Mouse (Mus musculus): ENCODE results near the gene Med12.

Med12 gene

DNA sequence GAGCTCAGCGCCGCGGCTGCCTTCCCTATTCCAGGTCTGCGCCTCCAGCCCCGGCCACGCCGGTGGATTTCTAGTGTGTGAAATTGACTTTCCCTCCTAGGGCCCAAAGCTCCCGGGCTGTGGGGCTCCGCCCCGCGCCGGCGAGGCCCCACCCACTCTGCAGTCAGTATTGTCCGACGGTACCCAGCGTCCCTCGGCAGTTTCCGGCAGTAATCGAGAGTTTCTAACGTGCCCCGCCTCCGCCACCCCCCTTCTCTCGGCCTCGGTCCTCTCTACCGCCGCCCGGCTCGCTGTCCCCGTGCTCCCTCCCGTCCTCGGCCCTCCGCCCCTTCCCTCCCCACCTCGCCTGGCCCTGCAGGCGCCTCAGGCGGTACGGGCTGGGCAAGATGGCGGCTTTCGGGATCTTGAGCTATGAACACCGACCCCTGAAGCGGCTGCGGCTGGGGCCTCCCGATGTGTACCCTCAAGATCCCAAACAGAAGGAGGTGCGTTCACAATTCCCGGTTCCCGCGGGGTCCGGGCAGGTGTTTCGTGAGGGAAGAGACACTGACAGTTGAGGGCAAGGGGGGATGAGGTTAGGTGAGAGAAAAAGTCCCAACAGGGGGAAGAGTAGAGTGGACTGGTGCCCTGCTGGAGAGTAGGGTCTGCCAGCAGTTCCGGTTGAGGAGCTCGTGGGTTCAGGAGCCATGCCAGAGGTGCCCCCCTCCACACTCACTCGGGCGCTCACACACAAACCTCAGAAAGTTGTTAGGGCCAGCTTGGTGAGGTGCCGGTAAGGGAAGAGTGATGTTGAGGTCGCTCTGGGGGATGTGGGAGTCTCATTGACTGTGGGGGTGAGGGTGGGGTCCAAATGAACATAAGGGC, at the start of gene Med12:
TSS of gene Med12 (plus strand) at position 156 of the 864 bp plus-strand sequence.
- DNase-seq (ENCODE audit: low spot score) = peak; percentile 91

DNA sequence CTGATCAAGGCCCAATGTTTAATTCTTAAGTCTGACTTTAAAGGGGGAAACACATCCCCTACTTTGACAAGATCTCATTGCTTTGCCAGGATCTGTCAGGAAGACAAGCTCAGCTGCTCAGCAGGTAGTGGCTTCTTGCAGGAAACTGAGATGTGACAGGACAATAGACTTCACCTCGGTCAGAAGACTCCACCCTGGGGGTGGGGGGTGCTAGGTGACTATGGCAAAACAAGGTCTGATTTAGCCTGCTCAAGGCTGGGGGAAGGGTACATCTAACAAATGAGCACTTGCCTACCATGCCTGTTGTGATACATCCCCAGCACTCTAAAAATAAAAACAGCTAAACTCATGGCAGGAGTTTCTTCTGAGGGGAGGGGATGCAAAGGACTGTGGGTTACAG, 28.8 kb upstream of the Med12 start:
- no peak for DNase-seq (ENCODE audit: low spot score)

DNA sequence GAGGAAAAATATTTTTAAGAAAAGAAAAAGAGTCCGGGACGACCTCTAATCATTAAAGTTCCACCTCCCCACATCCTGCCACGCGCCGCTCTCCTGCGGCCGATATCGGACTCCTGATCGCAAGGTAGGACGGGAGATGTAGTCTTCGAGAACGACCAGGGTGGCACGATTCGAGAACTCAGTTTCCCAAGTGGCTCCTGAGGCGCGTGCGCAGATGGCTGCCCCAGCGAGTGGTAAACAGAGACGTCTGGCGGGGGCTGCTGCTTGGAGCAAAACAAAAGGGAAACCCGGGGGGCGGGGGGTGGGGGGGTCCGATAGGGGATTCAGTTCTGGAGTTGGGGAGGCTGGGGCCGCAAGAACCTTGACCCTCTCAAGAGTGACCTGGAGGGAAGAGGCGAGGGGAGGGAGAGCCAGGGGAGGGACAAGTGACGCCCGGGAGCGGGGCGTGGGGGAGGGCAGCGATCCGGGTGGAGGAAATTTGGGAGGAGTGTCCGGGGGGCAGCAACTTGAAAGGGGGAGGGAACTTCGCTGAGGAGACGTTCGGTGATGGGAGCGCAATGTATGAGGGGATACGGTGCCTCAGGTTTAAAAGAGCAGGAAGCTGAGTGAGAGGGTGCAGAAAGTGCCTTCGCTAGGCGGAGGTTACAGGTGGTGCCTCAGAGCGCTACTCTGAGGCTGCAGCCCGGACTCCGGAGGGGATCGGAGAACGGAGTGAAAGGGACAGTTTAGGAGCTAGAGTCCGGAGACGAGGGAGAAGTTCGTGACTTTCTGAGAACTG, 19.7 kb upstream of the Med12 start, which contains the start of gene Foxo4:
TSS of gene Foxo4 (plus strand) at position 577 of the 778 bp plus-strand sequence.
- DNase-seq (ENCODE audit: low spot score) = peak; percentile 91

DNA sequence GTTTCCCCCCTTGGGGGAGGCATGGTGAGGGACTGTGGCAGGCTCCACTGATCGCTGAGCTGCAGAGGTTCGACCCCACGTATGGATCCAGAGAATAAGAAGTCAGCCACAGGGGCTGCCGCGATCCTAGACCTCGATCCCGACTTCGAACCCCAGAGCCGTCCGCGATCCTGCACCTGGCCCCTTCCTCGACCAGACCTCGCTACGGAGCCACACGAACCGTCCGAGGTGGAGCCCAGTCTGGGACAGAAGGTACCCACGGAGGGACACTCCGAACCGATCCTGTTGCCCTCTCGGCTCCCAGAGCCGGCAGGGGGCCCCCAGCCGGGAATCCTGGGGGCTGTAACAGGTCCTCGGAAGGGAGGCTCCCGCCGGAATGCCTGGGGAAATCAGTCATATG, 19.1 kb upstream of the Med12 start:
- DNase-seq (ENCODE audit: low spot score) = no peak

DNA sequence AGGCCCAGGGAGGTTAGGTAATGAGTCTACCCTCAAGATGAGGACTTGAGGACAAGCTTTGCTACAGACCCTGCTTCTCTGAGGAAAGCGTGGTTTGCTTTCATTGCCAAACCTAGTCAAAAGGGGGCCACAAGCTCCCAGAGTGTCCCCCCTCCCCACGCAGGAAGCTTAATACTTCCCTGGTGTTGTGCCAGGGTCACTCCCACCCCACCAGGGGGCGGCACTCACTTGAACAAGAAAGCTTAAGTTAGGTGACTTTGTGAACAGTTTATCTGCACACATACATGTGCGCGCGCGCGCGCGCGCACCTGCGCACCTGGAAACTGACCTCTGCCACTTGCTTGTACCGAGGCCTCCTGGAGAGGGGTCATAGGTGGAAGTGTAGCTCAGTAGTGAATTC, 17.2 kb upstream of the Med12 start:
- no peak for DNase-seq (ENCODE audit: low spot score)

DNA sequence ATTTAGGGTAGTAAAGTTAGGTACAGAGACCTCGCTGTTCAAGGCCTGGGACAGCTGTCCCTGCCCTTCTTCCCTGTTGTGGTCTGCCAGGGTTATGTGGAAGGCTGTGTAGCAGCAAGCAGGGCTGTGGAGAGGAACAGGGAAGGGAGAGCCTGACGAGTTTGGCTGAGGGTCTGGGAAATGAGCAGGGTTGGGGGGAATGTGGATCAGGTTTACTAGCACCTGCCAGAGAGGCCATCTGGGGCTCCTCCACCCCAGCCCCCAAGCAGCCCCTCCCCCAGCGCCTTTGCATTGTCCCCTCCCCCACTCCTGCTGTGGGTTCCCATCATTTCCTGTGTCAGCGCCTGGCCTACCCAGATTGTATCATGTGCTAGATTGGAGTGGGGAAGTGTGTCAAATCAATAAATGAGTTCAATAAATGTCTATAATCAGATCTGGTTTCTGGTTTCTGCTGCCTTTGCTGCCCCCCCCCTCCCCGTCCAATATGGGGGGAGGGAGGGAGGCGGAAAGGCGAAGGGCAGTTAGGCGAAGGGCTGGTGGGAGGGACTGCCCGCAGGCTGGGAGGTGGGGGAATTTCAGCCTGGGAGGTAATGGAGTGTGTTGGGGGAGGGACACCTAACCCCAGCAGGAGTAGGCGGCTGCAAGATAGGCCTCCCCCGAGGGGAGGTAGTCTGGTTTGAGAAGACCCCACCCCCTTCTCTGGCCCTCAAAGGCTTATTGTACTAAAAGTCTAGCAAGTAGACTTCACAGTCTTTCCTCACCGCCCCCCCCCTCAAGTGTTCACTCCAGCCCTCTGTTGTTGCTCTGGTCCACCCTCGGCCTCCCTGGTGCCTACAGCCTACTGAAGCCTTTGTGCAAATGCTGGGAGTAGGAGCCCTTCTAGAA, 13.1 kb upstream of the Med12 start:
- DNase-seq (ENCODE audit: low spot score) = peak; percentile 68

DNA sequence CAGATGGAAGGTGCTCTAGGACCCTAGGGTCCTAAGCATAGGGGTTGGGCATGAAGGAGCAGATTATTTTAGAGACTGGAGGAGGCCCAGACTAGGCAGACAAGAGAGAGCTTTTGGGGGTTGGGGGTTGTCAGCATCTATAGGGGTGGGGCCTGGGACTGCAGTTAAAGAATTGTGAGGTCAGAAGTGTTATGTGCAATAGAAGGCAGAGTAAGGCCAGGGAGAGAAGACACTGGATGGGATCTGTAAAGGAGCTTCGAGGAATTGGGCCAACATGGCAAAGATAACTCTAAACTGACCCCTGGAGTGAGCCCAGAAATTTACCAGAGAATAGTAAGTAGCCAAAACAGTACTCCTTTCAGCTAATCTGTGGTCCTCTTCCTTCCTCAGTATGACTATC, 9.9 kb upstream of the Med12 start, which contains the start of gene Gm614:
TSS of gene Gm614 (minus strand) at position 101 of the 400 bp plus-strand sequence.
- DNase-seq (ENCODE audit: low spot score) = no peak

DNA sequence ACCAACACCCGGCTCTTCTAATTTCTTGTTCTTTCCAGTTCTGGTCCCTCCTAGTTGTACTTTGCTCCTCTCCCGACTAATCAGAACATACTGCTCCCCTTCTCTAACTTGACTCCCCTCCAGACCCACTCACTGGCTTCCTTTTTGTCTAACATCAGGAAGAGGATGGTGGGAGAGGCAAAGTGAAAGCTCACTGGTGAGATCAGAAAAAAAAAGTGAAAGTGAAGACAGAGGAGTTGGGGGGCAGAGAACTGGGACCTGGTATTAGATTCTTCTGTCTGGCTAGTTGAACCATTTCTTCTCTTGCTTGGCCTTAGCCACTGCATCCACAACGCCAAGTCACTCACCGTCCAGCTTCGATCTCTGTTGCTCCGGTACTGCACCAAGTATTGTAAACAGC, 7.2 kb upstream of the Med12 start:
- no peak for DNase-seq (ENCODE audit: low spot score)

DNA sequence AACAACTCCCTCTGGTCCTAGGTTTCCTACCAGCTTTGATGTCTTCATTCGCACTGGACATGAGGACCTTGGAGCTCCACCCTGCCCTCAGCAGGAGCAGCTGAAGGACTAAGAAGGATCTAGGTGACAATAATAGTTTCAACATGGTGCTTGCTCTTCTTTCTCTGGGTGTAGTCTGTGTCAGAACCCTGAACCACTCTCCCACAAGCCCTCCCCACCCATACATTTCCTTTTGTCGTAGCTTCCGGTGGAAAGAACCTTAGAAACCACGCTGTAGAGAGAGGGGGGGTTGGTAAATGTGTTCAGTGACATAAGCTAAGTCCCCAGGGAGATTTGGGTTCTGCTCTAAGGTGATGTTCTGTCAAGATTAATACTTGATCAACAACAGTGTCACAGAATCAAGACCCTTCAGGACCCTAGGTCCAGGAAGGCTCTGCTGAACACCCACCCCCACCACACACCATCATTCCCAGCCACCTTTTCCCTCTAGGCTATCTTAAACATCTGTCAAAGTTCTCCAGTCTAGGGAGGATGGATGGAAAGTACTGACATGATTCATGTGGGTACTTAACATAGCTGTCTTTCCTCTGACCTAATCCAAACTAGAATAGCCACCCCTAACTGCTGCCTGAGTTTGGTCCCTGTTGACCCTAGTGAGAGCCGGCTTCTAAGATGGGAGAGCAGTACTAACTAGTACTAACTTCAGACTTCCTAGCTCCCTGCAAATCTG, 5.6 kb upstream of the Med12 start, which contains the start of gene Il2rg:
TSS of gene Il2rg (minus strand) at position 231 of the 730 bp plus-strand sequence.
- DNase-seq (ENCODE audit: low spot score) = no peak

DNA sequence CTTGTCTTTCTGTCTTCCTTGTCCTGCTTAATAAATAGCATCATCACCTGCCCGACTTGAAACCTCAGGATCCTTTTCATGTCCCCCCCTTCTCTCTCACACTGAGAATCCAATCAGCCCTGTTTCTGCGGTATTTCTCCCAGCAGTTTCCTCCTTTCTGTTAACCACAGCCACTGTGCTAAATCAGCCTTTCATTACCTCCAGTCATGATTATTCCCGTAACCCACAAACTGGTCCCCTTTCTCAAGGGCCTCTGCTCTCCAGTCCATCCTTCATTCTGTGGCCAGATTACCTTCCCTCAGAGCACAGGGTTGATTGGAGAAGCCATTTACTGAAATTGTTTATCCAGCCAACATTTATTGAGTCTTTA, 5.1 kb upstream of the Med12 start, which contains the start of gene Gm20489:
TSS of gene Gm20489 (minus strand) at position 269 of the 370 bp plus-strand sequence.
- DNase-seq (ENCODE audit: low spot score) = no peak

DNA sequence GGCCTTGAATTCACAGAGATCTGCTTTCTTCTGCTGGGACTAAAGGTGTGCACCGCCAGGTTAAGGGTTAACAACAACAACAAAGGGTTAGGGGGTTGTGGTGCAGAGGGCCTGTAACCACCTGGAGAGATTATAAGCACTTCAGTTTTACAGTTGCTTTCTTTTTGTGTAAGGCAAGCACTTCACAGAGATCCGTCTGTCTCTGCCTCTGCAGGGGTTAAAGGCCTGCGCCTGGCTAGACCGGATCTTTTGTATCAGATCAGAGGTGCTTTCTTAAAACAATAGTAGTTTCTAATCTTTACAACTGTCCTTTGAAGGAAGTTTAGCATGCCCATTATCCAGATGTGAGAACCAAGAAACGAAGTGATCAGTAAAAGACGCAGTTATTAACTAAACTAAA, 420 bp upstream of the Med12 start:
- no peak for DNase-seq (ENCODE audit: low spot score)

DNA sequence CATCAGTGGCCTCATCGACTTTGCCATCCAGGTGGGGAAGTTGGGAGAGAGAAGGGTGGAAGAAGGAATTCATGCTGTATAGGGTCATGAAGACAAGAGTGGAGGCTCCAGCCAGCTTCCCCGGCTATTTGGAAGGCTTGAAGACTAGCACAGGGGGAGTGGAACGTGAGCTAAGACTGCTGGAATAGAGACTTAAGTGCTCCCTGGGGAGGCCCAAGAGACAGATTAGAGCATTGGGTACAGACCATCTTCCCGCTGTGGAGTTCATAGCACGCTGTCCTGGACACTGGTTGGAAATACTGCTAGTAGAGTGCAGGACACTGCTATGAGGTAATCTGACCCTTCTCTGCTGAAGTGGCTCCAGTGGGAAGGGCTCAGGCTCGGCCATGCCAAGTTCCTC, 9.0 kb downstream of the Med12 start:
- DNase-seq (ENCODE audit: low spot score) = no peak

DNA sequence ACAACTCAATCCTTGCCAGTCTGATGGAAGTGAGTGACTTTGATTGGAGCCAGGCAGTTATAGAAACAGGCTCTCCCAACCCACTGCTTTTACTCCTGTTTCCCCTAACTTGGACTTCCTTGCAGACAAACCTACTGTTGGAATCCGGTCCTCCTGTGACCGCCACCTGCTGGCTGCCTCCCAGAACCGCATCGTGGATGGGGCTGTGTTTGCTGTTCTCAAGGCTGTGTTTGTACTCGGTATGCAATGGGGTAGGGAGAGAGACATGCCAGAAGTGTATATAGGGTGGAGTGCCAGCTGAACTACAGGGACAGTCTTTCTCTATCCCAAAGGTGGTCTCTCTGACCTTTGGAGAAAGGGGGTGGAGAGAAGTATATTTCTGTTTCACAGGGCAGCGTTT, 11.7 kb downstream of the Med12 start:
- peak; percentile 43 for DNase-seq (ENCODE audit: low spot score)

DNA sequence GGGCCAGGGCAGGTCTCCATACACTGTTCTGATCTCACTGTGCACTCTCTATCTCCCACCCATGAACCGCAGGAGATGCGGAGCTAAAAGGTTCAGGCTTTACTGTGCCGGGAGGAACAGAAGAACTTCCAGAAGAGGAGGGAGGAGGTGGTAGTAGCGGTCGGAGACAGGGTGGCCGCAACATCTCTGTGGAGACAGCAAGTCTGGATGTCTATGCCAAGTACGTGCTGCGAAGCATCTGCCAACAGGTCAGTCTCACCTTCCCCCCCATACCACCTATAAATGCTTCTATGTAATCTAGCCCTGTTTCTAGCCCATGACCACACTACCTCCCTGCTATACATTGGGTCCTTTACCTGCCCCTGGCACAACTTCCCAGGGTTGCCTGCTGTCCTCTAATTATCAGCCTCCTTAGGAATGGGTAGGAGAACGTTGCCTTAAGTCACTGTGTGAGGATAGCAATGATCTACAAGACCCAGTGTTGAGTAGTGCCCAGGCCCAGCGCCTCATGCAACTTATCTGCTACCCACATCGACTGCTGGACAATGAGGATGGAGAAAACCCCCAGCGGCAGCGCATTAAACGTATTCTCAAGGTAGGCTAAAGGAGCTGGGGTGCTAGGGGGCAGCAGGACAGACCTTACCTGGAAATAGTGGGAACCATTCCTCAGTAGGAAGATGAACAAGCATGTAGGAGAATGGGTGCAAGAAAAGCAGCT, 12.3 kb downstream of the Med12 start:
- no peak for DNase-seq (ENCODE audit: low spot score)

DNA sequence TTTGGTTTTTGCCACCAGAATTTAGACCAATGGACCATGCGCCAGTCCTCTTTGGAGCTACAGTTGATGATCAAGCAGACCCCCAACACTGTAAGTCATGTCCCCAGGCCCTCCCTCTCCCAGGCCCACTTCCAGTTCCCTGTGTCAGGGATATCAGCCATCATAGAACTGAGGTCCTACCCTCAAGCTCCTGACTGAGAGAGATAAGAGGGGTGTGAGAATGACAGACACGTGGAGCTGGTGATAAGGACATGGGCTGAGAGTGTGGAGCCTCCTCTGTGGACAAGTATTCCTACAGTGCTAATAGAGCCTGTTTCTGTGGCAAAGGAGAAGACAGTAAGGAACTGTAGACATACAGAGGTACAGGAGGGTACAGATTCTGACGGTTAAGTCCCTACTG, 13.7 kb downstream of the Med12 start:
- DNase-seq (ENCODE audit: low spot score) = no peak

DNA sequence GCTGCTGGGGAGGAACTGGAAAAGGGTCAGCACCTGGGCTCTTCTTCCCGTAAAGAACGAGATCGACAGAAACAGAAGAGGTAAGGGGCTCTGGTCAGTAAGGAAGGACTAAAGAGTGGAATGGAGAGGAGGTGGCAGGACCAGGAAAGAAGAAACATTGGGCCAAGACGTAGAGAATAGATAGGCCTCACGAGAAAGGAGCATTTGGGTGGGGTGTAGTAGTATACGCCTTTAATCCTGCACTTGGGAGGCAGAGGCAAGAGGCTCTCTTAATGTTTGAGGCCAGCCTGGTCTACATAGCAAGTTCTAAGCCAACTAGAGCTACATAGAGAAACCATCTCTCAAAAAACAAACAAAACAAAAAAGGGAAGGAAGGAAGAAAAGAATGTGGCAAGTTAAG, 14.6 kb downstream of the Med12 start:
- DNase-seq (ENCODE audit: low spot score) = no peak

DNA sequence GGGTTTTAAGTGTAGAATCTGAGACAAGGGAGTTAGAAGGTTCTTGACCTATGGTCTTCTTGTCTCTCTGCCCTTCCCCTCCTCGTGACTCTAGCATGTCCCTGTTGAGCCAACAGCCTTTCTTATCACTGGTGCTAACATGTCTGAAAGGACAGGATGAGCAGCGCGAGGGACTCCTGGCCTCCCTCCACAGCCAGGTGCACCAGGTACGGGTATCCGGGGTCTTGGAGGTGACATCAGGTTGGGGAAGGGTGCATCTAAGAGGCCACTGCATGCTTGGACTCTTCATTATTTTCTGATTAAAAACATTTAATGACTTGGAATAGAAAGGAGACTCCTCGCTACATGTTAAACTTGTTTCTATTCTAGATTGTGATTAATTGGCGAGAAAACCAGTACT, 15.2 kb downstream of the Med12 start:
- no peak for DNase-seq (ENCODE audit: low spot score)

DNA sequence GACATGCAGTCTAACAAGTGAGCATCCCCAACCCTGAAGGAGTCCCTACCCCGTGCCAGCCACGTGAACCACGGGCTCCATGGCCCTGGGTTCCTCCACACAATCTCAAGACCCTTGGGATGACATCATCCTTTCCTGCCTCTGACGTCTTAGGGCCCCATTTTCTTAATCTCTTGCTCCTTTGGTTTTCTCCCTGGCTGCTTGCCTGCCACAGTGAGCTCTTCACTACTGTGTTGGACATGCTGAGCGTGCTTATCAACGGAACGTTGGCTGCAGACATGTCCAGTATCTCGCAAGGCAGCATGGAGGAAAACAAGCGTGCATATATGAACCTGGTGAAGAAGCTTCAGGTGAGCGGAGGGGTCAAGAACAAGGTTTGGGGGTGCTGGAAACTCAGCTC, 16.3 kb downstream of the Med12 start:
- no peak for DNase-seq (ENCODE audit: low spot score)

DNA sequence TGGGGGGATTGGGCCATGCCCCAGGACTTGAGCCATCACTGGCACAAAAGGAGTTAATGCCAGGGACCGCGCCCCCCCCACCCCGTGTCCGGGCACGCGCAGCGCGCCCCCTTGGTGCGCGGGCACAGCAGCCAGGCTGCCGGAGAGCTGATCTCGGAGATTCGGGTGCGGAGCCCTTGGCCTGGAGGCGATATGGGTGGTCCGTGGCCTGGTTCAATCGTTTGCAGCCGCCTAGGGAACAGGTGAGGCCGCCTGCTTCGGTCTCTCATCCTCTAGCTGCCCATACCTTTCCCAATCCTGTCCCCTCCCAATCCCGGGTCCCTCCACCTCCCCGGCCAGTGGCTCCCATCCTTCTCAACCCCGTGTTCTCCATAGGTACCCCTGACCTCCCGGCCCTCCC, 25.2 kb downstream of the Med12 start, which contains the start of gene Nlgn3:
TSS of gene Nlgn3 (plus strand) at position 114 of the 400 bp plus-strand sequence.
- DNase-seq (ENCODE audit: low spot score) = no peak

All from yolk sac, embryonic 10.5 days (tissue).